Mouse (Mus musculus): ENCODE results near the gene Slc48a1.

Slc48a1 gene

DNA sequence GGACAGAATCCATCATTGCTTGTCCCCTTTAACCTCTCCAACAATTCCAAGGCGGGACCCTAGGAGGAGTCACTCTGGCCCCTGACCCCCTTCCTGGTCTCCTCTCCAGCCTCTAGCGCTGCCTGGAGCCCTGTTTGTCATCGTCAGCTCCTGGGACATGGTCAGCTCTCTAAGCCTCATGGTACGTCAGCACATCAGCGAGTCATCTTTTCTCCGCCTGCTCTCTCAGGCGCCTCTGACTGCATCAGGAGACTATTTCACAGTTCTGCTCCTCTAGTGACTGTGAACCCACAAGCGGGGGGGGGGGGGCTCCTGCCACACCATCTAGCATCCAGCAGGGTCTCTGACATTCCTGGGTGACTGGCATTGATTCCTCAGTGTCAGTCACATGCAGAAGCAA is 23.0 kb upstream of the Slc48a1 start:
- TF ChIP-seq POU5F1 (IDR thresholded peaks at IDR 0.05; ENCODE audit: borderline replicate concordance, low read length), result no peak
- no peak for TF ChIP-seq NANOG (IDR thresholded peaks at IDR 0.05; ENCODE audit: borderline replicate concordance, low read length)
- TF ChIP-seq CTCF (conservative IDR thresholded peaks at IDR 0.05; ENCODE audit: low read length), result no peak
- no peaks in the 10 kb centered on the region for H3K9me3 ChIP-seq (ENCODE audit: low read length)
- H3K4me3 ChIP-seq (replicated peaks; ENCODE audit: low read length), result peak overlapping the region; percentile 57
- H3K36me3 ChIP-seq (ENCODE audit: insufficient read depth, low read length), result peaks cover 42% of the 10 kb centered on the region
- H3K4me1 ChIP-seq (replicated peaks; ENCODE audit: low read depth, low read length), result peaks cover 41% of the 10 kb centered on the region
- H3K27me3 ChIP-seq (ENCODE audit: insufficient read depth, low read length), result no peaks in the 10 kb centered on the region

DNA sequence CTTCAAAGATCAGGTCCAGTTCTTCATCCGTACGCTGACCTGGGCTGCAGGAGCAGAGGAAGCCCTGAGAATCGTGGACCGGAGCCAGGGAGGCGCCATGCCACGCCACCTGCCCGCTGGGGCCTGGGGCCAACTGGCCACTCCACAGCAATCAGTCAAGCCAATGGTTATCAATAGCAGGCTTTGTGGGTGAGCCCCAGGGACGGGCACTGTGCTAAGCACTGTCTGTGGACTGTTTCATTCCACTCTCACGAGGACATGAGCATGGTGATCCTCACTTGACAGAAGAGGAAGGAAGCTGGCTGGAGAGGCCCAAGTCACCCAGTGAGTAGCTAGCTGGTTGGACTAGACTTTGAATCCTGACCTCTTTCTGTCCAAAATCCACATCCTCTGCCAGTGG is 18.3 kb upstream of the Slc48a1 start:
- Histone ChIP-seq H3K36me3 (ENCODE audit: insufficient read depth, low read length) (peaks cover 45% of the 10 kb centered on the region), H3K4me3 (replicated peaks; ENCODE audit: low read length) (no peak overlapping the region), H3K9me3 (ENCODE audit: low read length) (peaks cover 12% of the 10 kb centered on the region), H3K27me3 (ENCODE audit: insufficient read depth, low read length) (0 out of 2 replicates have a peak, but pooled peaks cover 3% of the 10 kb centered on the region), H3K4me1 (replicated peaks; ENCODE audit: low read depth, low read length) (peaks cover 45% of the 10 kb centered on the region)
- TF ChIP-seq POU5F1 (IDR thresholded peaks at IDR 0.05; ENCODE audit: borderline replicate concordance, low read length) (no peak), NANOG (IDR thresholded peaks at IDR 0.05; ENCODE audit: borderline replicate concordance, low read length) (no peak), CTCF (conservative IDR thresholded peaks at IDR 0.05; ENCODE audit: low read length) (no peak)

DNA sequence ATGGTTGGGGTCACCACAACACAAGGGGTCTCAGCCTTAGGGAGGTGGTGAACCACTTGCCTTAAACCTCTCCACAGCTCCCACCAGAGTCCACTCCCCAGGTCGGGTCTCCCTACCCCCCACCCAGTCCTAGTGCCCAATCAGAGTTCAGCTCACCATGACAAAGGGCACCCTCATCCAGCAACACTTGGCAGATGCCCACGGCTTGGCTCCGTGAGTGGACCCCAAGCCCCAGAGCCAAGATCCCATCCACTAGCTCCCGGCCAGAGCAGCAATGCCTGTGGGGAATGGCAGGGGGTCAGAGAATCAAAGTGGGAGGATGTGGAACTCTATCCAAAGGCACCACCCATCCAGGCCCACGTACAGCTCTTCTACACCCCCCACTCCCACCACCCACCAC is 17.4 kb upstream of the Slc48a1 start:
- H3K4me1 ChIP-seq (replicated peaks; ENCODE audit: low read depth, low read length), result peaks cover 45% of the 10 kb centered on the region
- H3K4me3 ChIP-seq (replicated peaks; ENCODE audit: low read length), result no peak overlapping the region
- peaks cover 3% of the 10 kb centered on the region; the same call in 1 of the 2 replicates for H3K27me3 ChIP-seq (ENCODE audit: insufficient read depth, low read length)
- H3K36me3 ChIP-seq (ENCODE audit: insufficient read depth, low read length), result peaks cover 45% of the 10 kb centered on the region
- peaks cover 12% of the 10 kb centered on the region for H3K9me3 ChIP-seq (ENCODE audit: low read length)
- TF ChIP-seq POU5F1 (IDR thresholded peaks at IDR 0.05; ENCODE audit: borderline replicate concordance, low read length) (no peak), NANOG (IDR thresholded peaks at IDR 0.05; ENCODE audit: borderline replicate concordance, low read length) (no peak), CTCF (conservative IDR thresholded peaks at IDR 0.05; ENCODE audit: low read length) (no peak)

DNA sequence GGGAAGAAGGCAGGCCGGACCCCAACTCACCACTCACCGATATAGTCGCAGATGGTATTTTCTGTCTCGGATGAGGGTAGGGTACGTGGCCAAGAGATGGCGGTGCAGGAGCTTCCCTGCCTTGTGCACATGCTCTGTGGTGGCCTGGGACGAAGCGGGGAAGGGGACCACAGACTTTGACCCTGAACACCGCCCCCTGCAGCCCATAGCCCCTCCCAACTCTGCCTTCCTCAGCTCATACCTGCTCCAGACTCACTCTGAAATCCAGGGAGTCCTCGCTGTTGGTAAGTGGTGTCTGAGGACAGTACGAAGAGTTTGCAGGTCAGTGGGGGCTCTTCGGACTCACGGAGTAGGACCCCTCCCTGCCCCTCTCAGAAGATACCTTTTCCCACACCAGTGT is 16.9 kb upstream of the Slc48a1 start:
- Histone ChIP-seq H3K9me3 (ENCODE audit: low read length) (peaks cover 12% of the 10 kb centered on the region), H3K4me1 (replicated peaks; ENCODE audit: low read depth, low read length) (peaks cover 45% of the 10 kb centered on the region), H3K4me3 (replicated peaks; ENCODE audit: low read length) (no peak overlapping the region), H3K36me3 (ENCODE audit: insufficient read depth, low read length) (peaks cover 42% of the 10 kb centered on the region), H3K27me3 (ENCODE audit: insufficient read depth, low read length) (peaks cover 8% of the 10 kb centered on the region)
- TF ChIP-seq POU5F1 (IDR thresholded peaks at IDR 0.05; ENCODE audit: borderline replicate concordance, low read length) (no peak), CTCF (conservative IDR thresholded peaks at IDR 0.05; ENCODE audit: low read length) (no peak), NANOG (IDR thresholded peaks at IDR 0.05; ENCODE audit: borderline replicate concordance, low read length) (no peak)

DNA sequence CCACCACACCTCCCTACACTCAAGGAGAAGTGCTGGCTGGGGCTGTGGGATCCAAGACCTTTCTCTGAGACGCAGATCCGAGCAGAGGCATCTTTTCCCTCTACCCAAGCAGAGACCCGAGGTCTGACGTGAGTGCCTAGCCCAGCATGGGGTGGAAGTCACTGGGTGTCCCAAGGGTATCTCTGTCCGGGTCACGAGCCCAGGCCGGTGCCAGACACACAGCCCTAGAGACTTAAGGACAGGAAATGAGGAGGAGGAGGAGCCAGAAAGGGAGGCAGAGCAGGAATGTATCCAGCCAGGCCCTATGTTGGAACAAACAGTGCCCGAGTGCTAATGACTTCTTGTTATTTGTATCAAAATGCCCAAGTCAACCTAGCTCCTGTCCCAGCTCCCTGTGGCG is 15.6 kb upstream of the Slc48a1 start:
- Histone ChIP-seq H3K4me3 (replicated peaks; ENCODE audit: low read length) (no peak overlapping the region), H3K36me3 (ENCODE audit: insufficient read depth, low read length) (peaks cover 30% of the 10 kb centered on the region), H3K9me3 (ENCODE audit: low read length) (peaks cover 12% of the 10 kb centered on the region), H3K27me3 (ENCODE audit: insufficient read depth, low read length) (peaks cover 20% of the 10 kb centered on the region), H3K4me1 (replicated peaks; ENCODE audit: low read depth, low read length) (peaks cover 54% of the 10 kb centered on the region)
- no peak for TF ChIP-seq POU5F1 (IDR thresholded peaks at IDR 0.05; ENCODE audit: borderline replicate concordance, low read length)
- no peak for TF ChIP-seq CTCF (conservative IDR thresholded peaks at IDR 0.05; ENCODE audit: low read length)
- TF ChIP-seq NANOG (IDR thresholded peaks at IDR 0.05; ENCODE audit: borderline replicate concordance, low read length), result no peak

DNA sequence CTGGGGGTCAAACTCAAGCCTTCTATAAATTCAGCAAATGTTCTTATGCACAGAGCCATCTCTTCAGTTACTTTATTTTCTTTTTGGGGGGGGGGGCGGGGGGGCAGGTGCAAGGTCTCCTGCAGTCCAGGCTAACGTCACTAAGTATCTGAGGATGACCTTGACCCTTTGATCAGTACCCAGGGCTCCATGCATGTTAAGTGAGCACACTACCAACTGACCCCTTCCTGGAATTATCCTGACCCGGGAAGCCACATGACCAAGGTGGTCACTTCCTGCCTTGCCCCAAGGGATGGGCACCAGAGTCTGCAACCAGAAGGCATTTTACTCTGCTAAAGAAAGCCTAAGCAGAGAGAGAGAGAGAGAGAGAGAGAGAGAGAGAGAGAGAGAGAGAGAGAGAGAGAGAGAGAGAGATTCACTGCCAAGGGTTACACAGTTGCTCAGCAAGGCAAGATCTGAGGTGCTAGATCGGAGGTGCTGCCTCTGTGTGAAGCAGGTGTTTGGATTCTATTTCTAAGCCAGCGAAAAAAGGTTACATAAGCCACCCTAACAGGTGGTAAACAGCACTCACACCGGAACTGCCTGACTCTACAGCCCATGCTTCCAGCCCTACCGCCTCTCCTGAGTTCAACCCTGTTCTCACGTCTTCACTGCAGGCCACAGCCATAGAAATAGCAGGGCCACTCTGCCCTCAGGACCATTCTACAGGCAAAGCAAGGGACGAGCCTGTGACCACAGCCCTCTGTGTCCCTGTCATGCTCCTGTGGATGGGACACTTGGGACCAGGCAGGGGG is 14.9 kb upstream of the Slc48a1 start:
- TF ChIP-seq NANOG (IDR thresholded peaks at IDR 0.05; ENCODE audit: borderline replicate concordance, low read length), result no peak
- TF ChIP-seq CTCF (conservative IDR thresholded peaks at IDR 0.05; ENCODE audit: low read length), result no peak
- TF ChIP-seq POU5F1 (IDR thresholded peaks at IDR 0.05; ENCODE audit: borderline replicate concordance, low read length), result no peak
- H3K4me3 ChIP-seq (replicated peaks; ENCODE audit: low read length), result no peak overlapping the region
- H3K27me3 ChIP-seq (ENCODE audit: insufficient read depth, low read length), result peaks cover 25% of the 10 kb centered on the region
- peaks cover 22% of the 10 kb centered on the region for H3K36me3 ChIP-seq (ENCODE audit: insufficient read depth, low read length)
- peaks cover 12% of the 10 kb centered on the region for H3K9me3 ChIP-seq (ENCODE audit: low read length)
- H3K4me1 ChIP-seq (replicated peaks; ENCODE audit: low read depth, low read length), result peaks cover 60% of the 10 kb centered on the region

DNA sequence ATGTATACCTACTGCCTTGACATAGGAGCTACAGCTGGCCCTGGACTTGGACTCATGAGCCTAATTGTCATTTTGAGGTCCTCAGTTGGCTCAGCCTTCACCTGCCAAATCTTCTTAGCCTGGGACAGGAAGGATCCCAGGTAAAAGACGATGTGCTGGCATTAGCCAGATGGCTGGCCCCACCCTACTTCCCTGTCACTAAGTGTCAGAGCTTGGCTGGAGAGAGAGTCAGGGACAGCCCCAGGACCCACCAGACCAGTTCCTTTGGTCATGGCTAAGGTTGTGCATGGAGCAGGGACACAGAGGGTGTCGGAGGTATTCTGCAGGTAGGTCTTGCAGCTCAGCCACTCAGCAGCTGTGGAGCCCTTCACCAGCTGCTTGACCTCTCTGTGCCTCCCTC is 13.8 kb upstream of the Slc48a1 start:
- peaks cover 12% of the 10 kb centered on the region for H3K36me3 ChIP-seq (ENCODE audit: insufficient read depth, low read length)
- H3K4me1 ChIP-seq (replicated peaks; ENCODE audit: low read depth, low read length), result peaks cover 69% of the 10 kb centered on the region
- H3K9me3 ChIP-seq (ENCODE audit: low read length), result peaks cover 12% of the 10 kb centered on the region
- H3K4me3 ChIP-seq (replicated peaks; ENCODE audit: low read length), result peak overlapping the region; percentile 8
- H3K27me3 ChIP-seq (ENCODE audit: insufficient read depth, low read length), result peaks cover 35% of the 10 kb centered on the region
- TF ChIP-seq NANOG (IDR thresholded peaks at IDR 0.05; ENCODE audit: borderline replicate concordance, low read length) (no peak), CTCF (conservative IDR thresholded peaks at IDR 0.05; ENCODE audit: low read length) (no peak), POU5F1 (IDR thresholded peaks at IDR 0.05; ENCODE audit: borderline replicate concordance, low read length) (no peak)

DNA sequence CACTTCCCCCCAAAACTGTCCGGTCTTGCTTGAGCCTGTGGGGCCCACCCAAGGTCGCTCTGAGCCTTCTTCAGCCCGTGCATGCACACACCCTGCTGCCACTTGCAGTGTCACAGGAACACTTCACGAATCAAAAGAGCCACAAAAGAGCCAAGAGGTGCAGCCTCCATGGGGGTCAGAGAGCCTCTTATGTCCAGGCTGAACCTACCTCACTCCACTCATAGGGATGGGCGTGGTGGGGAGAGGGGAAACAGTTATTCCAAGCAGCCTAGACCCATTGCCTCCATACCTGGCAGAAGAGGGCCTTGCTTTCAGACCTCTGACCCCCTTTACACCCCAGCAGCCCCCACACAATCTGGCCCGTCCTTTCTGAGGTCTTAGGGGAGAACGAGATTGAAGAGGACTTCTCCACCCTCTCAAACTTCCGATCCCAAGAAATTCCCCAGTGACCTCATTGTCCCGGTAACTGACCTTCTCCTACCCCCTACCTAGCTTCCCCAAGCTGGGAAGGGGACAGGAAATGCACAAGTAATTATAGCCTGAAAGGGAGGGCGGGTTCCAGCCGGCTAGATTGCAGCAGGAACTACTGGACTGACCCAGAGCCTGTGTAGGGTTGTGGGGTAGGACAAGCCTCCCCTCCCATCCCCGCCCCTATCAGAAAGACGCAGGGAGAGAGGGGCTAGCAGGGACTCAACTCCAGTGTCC is 13.1 kb upstream of the Slc48a1 start:
- TF ChIP-seq NANOG (IDR thresholded peaks at IDR 0.05; ENCODE audit: borderline replicate concordance, low read length) (no peak), CTCF (conservative IDR thresholded peaks at IDR 0.05; ENCODE audit: low read length) (no peak)
- H3K4me3 ChIP-seq (replicated peaks; ENCODE audit: low read length), result peak overlapping the region; percentile 8

More for the DNA sequence above, 13.1 kb upstream of the Slc48a1 start:
- Histone ChIP-seq H3K36me3 (ENCODE audit: insufficient read depth, low read length) (peaks cover 4% of the 10 kb centered on the region), H3K4me1 (replicated peaks; ENCODE audit: low read depth, low read length) (peaks cover 70% of the 10 kb centered on the region), H3K27me3 (ENCODE audit: insufficient read depth, low read length) (peaks cover 42% of the 10 kb centered on the region), H3K9me3 (ENCODE audit: low read length) (peaks cover 12% of the 10 kb centered on the region)
